Mouse (Mus musculus) midbrain, embryonic 16.5 days (tissue): ENCODE data around the gene Foxl2. TPM values are rescaled to one million over a fixed set of nuclear protein-coding genes. Genes with fewer than 3 reads are reported as not detected.

Experiments used
- ATAC-seq: fragments of 200-750 bp; cut with Nextera tagmentation; 2 replicates; pipeline ENCODE4 v1.8.0; 2017; ENCODE audit warnings: moderate TSS enrichment
- H3K27ac ChIP-seq: fragments of 300-500 bp; sonication (generic); 2 replicates; pipeline ENCODE4 v1.5.1; 2014; ENCODE audit warnings: mild to moderate bottlenecking, low read length, mixed read lengths
- H3K27me3 ChIP-seq: fragments of 300-500 bp; sonication (generic); 2 replicates; pipeline ENCODE4 v1.6.1; 2014; ENCODE audit warnings: low read depth, low read length, mixed read lengths; ENCODE audit not compliant: control insufficient read depth, insufficient read depth
- H3K36me3 ChIP-seq: fragments of 300-500 bp; sonication (generic); 2 replicates; pipeline ENCODE4 v1.6.1; 2014; ENCODE audit warnings: mild to moderate bottlenecking, low read length, moderate library complexity, mixed read lengths; ENCODE audit not compliant: control insufficient read depth, insufficient read depth
- H3K4me1 ChIP-seq: fragments of 300-500 bp; sonication (generic); 2 replicates; pipeline ENCODE4 v1.6.1; 2014; ENCODE audit warnings: mild to moderate bottlenecking, low read length, mixed read lengths; ENCODE audit not compliant: control insufficient read depth, insufficient read depth
- H3K4me2 ChIP-seq: fragments of 300-500 bp; sonication (generic); 2 replicates; pipeline ENCODE4 v1.6.1; 2014; ENCODE audit warnings: mild to moderate bottlenecking, low read length, mixed read lengths
- H3K4me3 ChIP-seq: fragments of 300-500 bp; sonication (generic); 2 replicates; pipeline ENCODE4 v1.5.1; 2014; ENCODE audit warnings: low read depth, mild to moderate bottlenecking, low read length, moderate library complexity, mixed read lengths
- H3K9ac ChIP-seq: fragments of 300-500 bp; sonication (generic); 2 replicates; pipeline ENCODE4 v1.6.1; 2014; ENCODE audit warnings: low read depth, low read length, mixed read lengths
- H3K9me3 ChIP-seq: fragments of 300-500 bp; sonication (generic); replicated peaks from 2 replicates; pipeline ENCODE4 v1.6.1; 2014; ENCODE audit warnings: mild to moderate bottlenecking, low read length, mixed read lengths; ENCODE audit not compliant: control insufficient read depth, poor library complexity, severe bottlenecking
- WGBS: fragments of 180-500 bp; shearing (Covaris S2); extraction: QIAGEN DNeasy Blood & Tissue Kit; methylation state at CpG from one replicate; pipeline ENCODE4 v1.1.7; 2014; 5-methylcytosine and 5-hydroxymethylcytosine counted together
- polyA plus RNA-seq: library from polyadenylated mRNA; unstranded; fragments of >200 nt; fragmentation: Nextera tagmentation; extraction: Ambion mirVana; gene quantifications from 2 replicates; pipeline ENCODE4 v1.2.1, GENCODE M21; 2015

The Foxl2 gene
- polyA plus RNA-seq, 1 experiment from 2014 or later, result 0.49 TPM

GRCm38 (mm10) chr9:98959851-98960250, 4.8 kb downstream of the Foxl2 start:
- Histone ChIP-seq H3K27ac (no peak overlapping the region), H3K9ac (no peak overlapping the region), H3K36me3 (no peaks in the 10 kb centered on the region), H3K9me3 (no peaks in the 10 kb centered on the region; the same call in 1 of the 2 replicates), H3K4me2 (no peak overlapping the region), H3K27me3 (peaks cover 56% of the 10 kb centered on the region), H3K4me3 (no peak overlapping the region), H3K4me1 (peaks cover 20% of the 10 kb centered on the region)
- ATAC-seq, result no peak
- 27% methylated on average over 3 of the region's 3 CpGs for WGBS

DNA sequence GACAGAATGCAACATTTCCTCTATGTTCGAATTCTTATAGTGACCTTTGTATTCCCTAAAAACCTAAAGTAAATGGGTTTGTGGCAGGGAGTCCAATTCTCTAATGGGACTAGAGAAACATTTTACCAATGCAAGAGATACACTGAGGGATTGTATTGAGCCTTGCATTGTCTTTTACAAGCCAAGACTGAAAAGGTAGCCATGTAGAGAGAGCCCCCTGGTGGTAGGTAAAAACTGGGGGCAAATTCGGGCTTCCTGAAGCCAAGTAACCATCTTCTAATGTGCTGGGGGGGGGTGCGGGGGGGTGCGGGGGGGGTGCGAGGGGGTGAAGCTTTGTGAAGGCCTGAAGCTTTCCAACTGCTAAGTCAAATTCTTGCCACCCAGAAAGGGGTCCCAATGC, 5.3 kb downstream of the Foxl2 start:
- Histone ChIP-seq H3K4me3 (no peak overlapping the region), H3K4me2 (no peak overlapping the region), H3K9me3 (no peaks in the 10 kb centered on the region; the same call in 1 of the 2 replicates), H3K4me1 (peaks cover 16% of the 10 kb centered on the region), H3K27ac (no peak overlapping the region), H3K27me3 (peaks cover 61% of the 10 kb centered on the region), H3K9ac (no peak overlapping the region), H3K36me3 (no peaks in the 10 kb centered on the region)
- WGBS, result 11% methylated on average over 5 of the region's 5 CpGs
- ATAC-seq, result no peak

- Histone ChIP-seq H3K27me3 (peaks cover 73% of the 10 kb centered on the region), H3K36me3 (no peaks in the 10 kb centered on the region), H3K4me1 (peaks cover 1% of the 10 kb centered on the region; the same call in 1 of the 2 replicates), H3K27ac (no peak overlapping the region), H3K4me2 (no peak overlapping the region), H3K9me3 (no peaks in the 10 kb centered on the region), H3K4me3 (no peak overlapping the region), H3K9ac (no peak overlapping the region)
- ATAC-seq, result no peak
- WGBS, result 5% methylated on average over 22 of the region's 22 CpGs
Observed at GRCm38 (mm10) chr9:98961591-98962477, 6.7 kb downstream of the Foxl2 start.

- 1% methylated on average over 20 of the region's 20 CpGs for WGBS
- H3K27me3 ChIP-seq, result peaks cover 77% of the 10 kb centered on the region
- no peak overlapping the region for H3K9ac ChIP-seq
- no peaks in the 10 kb centered on the region for H3K36me3 ChIP-seq
- H3K4me2 ChIP-seq, result no peak overlapping the region
- H3K4me3 ChIP-seq, result no peak overlapping the region
- no peak overlapping the region for H3K27ac ChIP-seq
- ATAC-seq, result no peak
- H3K4me1 ChIP-seq, result no peaks in the 10 kb centered on the region
- no peaks in the 10 kb centered on the region for H3K9me3 ChIP-seq
Observed at GRCm38 (mm10) chr9:98962478-98963142, 7.5 kb downstream of the Foxl2 start.

GRCm38 (mm10) chr9:98963661-98964060, 8.6 kb downstream of the Foxl2 start:
- WGBS, result 5% methylated on average over 18 of the region's 18 CpGs
- peaks cover 76% of the 10 kb centered on the region for H3K27me3 ChIP-seq

GRCm38 (mm10) chr9:98965084-98965483, 10.0 kb downstream of the Foxl2 start:
- H3K4me2 ChIP-seq, result no peak overlapping the region

More at GRCm38 (mm10) chr9:98963661-98964060, 8.6 kb downstream of the Foxl2 start:
- Histone ChIP-seq H3K9me3 (no peaks in the 10 kb centered on the region), H3K4me2 (no peak overlapping the region), H3K4me3 (no peak overlapping the region), H3K36me3 (no peaks in the 10 kb centered on the region), H3K27ac (no peak overlapping the region), H3K9ac (no peak overlapping the region), H3K4me1 (no peaks in the 10 kb centered on the region)
- ATAC-seq, result no peak

DNA sequence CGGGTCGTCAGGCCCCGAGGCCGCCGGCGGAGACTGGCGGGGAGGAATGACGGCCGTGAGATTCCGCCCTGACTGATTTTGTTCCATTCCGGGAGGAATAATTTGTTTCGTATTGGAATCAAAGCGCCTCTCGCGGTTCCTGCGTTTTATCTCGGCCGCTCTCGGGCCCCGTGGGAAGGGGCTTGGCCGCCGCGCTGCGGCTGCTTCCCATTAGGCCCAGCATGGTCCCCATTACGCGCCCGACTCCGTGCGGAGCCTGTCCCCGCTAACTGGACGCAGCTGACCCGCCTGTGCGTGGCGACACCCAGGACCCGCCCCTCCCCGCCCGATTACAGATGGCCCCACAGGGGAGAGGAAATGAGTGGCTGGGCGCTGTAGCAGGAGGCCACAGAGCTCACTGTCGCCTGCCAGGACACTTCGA, 18.0 kb downstream of the Foxl2 start:
- H3K4me1 ChIP-seq, result peaks cover 2% of the 10 kb centered on the region
- peak overlapping the region; percentile 17 for H3K4me3 ChIP-seq
- no peak for ATAC-seq
- peak overlapping the region; percentile 50 for H3K4me2 ChIP-seq
- H3K27me3 ChIP-seq, result peaks cover 47% of the 10 kb centered on the region
- H3K9me3 ChIP-seq, result 0 out of 2 replicates have a peak, but pooled peaks cover 3% of the 10 kb centered on the region
- H3K36me3 ChIP-seq, result no peaks in the 10 kb centered on the region
- no peak overlapping the region for H3K27ac ChIP-seq
- H3K9ac ChIP-seq, result peak overlapping the region; percentile 1; the same call in 1 of the 2 replicates
- WGBS, result under 1% methylated on average over 40 of the region's 40 CpGs

More at GRCm38 (mm10) chr9:98965084-98965483, 10.0 kb downstream of the Foxl2 start:
- Histone ChIP-seq H3K36me3 (no peaks in the 10 kb centered on the region), H3K27ac (no peak overlapping the region), H3K27me3 (peaks cover 65% of the 10 kb centered on the region), H3K4me3 (no peak overlapping the region), H3K9me3 (no peaks in the 10 kb centered on the region), H3K9ac (no peak overlapping the region), H3K4me1 (no peaks in the 10 kb centered on the region)
- ATAC-seq, result no peak
- WGBS, result 3% methylated on average over 18 of the region's 18 CpGs

DNA sequence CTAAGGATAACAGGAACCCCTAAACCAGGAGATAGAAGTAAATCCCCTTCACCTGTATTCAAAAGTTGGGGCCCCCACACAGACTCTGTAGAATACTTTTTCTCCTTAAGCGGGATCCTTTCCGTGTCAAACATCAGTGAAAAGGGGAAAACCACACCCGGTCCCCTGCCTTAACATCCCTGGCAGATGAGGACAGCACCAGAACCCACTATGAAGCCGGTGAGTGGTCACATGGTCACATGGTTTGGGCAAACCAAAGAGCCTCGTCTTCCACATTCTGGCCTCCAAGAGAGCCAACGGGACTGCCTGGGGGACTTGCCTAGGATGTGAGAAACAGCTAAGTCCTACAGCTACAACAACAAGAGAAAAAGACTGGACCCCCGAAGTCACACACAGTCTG, 18.5 kb downstream of the Foxl2 start:
- Histone ChIP-seq H3K27ac (no peak overlapping the region), H3K4me1 (peaks cover 2% of the 10 kb centered on the region), H3K27me3 (peaks cover 47% of the 10 kb centered on the region), H3K4me2 (peak overlapping the region; percentile 50; the same call in 1 of the 2 replicates), H3K9ac (no peak overlapping the region), H3K9me3 (0 out of 2 replicates have a peak, but pooled peaks cover 3% of the 10 kb centered on the region), H3K36me3 (no peaks in the 10 kb centered on the region), H3K4me3 (peak overlapping the region; percentile 17)
- 5% methylated on average over 7 of the region's 7 CpGs for WGBS
- ATAC-seq, result no peak

DNA sequence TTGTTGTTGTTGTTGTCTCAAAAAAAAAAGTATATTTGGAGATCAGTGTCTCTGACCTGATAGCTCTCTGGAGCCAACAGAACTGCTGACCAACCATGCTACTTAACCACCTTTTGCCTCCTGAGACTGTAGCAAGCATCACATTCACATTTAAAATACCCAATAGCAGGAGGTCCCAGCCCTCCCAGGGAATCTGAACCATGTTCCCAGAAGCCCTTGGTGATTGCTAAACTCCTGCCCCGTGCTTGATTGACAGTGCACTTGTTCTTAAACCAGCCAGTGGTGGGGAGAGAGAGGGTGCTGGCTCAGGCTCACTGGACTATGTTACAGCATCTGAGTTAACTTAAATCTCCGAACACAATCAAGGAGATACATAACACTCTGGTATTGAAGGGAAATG, 19.8 kb downstream of the Foxl2 start:
- peaks cover 46% of the 10 kb centered on the region for H3K27me3 ChIP-seq
- 36% methylated on average over 2 of the region's 2 CpGs for WGBS
- no peak for ATAC-seq
- H3K4me2 ChIP-seq, result no peak overlapping the region
- no peaks in the 10 kb centered on the region for H3K36me3 ChIP-seq
- H3K27ac ChIP-seq, result no peak overlapping the region
- 0 out of 2 replicates have a peak, but pooled peaks cover 3% of the 10 kb centered on the region for H3K9me3 ChIP-seq
- H3K4me1 ChIP-seq, result peaks cover 2% of the 10 kb centered on the region
- H3K4me3 ChIP-seq, result no peak overlapping the region
- H3K9ac ChIP-seq, result no peak overlapping the region
